Mouse (Mus musculus): ENCODE measurements around the gene 4930432M17Rik. TPM values are rescaled to one million over a fixed set of nuclear protein-coding genes. Genes with fewer than 3 reads are reported as not detected.
A peak's percentile ranks its signal among the peaks of the same experiment; 100 is the strongest.

4930432M17Rik gene
- polyA plus RNA-seq, 1 experiment from 2014 or later: not detected

DNA sequence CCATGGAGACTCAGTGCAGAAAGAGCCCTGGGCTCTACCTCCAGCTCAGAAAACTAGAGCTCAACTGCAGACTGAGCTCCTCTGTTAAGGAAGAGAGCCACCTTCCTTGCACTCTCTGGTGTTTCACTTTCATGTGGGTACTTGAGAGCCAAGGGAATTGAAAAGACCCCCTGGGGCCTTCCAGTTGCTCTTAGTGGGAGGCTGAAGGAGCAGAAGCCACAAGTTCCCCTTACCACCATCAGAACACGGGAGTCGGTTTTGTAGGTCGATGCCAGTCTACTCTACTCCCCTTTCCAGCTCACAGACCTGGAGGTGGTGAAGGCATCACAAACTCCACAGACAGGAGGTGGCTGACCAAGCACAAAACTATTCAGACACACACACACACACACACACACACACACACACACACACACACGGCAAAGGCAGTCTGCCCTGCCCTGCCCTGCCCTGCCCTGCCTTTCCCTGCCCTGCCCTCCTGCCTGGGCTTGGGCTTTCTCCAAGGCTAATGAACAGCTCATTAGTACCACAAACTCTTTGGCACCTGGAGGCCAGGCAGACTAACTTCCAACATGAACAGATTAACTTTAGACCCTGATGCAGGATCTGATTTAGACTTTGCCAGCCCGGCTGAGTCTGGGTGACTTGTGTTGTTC, 1.7 kb downstream of the 4930432M17Rik start:
- no peak for DNase-seq (ENCODE audit: low spot score)

DNA sequence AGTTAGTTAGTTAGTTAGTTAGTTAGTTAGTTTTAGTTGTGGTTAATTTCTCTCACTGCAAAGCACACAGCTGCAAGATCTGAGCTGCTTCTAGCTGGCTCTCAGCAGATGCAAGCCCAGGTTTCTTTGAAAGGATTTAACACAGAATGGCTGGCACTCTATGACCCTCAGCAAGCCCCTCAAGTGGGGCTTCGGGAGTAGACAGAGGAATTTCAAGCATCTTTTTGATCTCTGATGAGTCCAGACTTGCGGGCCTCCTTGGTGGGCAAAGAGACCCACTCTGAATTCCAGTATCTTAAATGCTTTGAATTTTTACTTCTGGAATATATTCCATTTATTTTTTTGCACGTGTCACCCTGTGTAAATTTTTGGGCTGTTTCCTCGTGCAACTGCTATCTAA, 8.4 kb downstream of the 4930432M17Rik start:
- no peak for DNase-seq (ENCODE audit: low spot score)

DNA sequence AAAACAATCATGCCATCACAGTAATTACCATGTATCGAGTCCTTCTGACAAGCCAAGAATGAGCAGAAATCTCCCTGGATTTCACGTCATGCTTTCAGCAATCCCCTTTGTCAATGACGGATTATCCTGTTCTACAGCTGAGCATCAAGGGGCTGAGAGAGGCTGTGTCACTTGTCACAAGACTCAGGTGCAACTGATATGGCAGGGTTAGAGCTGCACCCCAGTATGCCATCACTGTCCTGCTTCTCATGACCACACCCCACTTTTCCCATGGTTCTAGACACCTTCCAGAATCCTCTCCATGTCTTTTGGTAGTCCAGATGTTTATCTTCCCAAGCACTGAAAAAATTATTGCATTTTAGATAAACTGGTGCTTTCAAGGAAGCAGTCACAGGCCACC, 8.9 kb downstream of the 4930432M17Rik start:
- no peak for DNase-seq (ENCODE audit: low spot score)

DNA sequence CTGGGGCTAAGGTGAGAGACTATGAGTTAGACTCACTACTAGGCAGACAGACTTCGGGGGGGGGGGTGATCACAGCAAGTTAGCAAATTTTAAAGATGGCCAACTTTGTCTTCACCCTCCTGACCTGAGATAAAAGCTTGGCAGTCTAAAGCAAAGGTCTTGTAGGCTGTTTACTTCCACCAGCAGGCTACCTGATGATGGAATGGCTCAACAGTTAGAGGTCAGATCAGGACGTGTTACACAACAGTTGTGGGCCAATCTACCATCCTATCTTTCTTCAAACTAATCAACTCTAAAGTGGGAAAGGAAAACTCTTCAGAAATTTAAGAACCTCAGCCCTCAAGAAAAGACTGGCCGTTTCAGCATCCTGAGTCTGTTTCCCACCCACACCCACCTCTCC, 9.6 kb downstream of the 4930432M17Rik start:
- DNase-seq (ENCODE audit: low spot score): no peak

DNA sequence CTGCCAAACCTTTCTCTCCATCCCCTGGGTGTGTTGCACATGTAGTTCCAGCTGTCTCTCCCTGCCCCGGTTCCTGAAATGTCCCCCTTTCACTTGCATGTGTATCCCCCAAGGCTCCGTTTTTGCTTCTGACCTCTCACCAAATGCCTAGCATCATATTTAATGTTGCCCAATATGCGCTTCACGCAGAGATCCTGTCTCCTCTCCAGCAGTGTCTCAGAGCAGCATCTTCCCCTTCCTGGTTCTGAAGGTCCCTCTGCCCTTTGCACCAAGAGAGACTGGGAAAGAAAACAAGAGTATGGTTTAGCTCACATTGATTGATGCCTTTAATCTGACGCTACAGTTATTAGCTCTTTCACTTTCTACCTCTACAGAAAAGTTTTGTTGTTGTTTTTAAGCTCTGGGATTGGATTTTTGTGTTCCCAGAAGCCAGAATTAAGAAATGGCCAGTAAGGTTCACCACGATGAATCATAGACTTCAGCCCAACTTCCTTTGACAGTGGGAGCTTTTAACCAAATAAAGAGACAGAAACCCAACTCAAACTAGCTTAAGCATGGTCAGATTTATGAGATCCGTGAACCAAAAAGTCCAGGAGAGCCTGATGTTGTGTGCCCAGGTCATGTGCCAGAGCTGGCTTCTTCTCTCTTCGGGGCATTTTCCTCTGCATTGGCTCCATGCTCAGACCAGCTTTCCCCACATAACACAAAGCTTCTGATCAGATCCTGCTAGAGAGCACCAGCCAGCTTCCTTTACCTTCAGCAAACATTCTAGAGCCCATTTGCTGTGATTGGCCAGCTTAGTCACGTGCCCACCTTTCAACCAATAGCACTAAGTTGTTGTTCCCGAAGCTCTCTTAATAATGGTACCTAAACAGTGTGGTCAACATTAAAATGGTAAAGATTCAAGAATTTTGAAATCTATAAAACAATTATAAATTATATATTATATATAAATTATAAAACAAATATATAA, 12.2 kb downstream of the 4930432M17Rik start:
- DNase-seq (ENCODE audit: low spot score): no peak

DNA sequence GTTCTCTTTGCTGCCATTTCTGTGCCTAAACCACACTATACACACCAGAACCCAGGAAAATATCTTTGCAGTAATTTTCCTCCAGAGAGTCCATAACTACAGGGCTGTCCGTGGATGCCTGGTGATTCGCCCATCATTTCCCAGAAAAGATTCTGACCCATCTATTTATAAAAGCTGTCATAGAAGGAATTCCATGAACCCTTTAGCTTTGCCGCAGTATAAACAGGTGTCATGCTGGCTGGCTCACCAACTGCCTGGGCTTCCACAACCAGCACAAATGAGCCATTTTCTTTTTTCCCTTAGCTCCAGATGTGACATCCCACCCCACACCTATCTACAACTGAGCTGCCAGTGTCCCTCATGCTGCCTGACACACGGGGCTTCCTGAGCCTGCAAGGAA, 14.0 kb downstream of the 4930432M17Rik start:
- no peak for DNase-seq (ENCODE audit: low spot score)

DNA sequence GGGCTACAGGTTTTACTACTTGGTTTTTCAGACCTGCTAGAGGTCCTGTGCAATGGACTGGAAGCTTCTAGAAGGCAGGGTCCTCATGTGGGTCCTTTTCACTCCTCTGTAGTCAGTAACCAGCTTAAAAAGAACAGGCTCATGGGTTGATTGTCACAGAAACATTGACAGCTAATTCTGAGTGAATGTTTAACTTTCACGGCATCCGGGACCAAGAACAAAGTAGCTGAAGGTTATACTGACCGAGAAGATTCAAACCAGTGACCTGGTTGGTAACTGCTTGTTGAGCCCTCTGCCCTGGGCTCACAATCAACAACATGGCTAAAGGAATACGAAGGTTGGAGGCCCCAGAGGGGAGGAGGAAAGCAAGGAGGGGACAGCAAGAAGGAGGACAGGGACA, 14.4 kb downstream of the 4930432M17Rik start:
- no peak for DNase-seq (ENCODE audit: low spot score)

DNA sequence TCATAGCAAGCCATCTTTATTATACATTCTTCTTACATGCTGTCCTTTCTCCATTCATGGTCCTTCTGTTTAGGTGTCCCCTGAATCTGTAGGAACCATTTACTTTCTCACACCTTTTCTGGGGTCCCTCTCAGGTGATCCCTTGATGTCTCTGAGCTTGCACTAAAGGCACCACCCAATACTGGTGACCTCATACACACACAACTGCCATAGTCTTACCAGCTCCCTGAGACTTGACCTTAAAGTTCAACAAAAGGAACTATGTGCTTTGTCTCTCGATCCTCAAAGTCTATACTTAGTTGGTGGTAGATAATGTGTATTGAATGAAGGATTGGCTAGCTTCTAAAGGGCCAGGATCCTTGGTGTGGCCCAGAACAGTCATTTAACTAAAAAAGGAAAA, 15.4 kb downstream of the 4930432M17Rik start:
- no peak for DNase-seq (ENCODE audit: low spot score)

DNA sequence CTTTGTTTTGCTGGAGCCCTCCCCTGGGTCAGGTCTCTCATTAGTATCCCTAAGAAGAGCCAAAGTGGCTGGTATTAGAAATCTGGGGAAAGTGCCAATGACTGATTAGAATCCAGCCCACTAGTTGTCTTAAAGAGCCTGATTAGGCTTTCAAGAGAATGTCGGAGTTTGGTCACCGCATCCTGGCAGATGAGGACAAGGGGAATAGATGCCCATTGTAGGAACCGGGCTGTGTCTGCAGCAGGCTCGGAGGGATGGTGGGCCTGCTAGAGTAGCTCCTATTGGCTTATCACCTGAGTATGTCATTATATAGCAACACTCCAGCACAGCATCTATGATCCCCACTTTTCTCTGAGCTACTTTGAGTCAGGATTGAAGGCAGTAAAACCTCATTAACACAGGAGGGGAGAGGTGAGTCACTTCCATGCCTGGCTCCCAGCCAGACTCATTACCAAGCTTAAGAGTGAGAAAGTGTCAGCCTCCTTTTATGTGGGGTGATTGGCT, 15.9 kb downstream of the 4930432M17Rik start:
- DNase-seq (ENCODE audit: low spot score): no peak

DNA sequence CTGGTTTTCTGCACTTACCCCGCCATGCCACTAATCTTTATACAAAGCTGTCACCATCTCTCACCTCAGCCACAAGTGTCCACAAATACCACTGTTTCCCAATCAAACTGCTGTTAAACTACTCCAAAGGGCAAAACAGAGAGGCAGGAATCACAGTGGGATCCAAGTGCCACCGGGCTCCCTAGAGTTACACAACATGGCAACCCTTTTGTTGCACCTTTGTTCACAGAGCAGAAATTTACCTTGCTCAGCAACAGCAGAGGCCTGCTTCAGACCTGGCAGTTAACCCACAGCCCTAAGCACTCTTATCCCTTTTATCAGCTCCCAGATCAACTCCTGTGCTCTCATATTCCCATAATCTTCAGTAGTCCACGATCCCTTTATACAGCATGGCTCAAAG, 17.2 kb downstream of the 4930432M17Rik start:
- no peak for DNase-seq (ENCODE audit: low spot score)

DNA sequence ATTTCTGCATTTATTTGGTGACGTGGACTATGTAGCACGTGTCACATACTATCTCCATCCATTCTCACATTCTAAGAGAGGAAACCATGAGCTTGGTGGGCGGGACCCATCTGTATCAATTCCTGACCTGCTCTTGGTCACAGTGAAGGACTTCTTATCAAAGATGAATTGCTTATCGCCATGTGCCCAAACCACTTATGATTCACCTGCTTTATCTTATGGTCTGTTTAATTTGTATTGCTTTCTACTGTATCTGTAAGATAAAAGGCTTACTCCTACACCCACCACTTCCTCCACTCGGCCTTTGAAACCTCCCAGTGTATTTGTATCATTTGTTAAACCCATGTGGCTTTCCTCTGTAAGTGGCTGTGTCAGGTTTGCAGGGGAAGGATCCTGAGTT, 18.5 kb downstream of the 4930432M17Rik start:
- peak; percentile 21 for DNase-seq (ENCODE audit: low spot score)

DNA sequence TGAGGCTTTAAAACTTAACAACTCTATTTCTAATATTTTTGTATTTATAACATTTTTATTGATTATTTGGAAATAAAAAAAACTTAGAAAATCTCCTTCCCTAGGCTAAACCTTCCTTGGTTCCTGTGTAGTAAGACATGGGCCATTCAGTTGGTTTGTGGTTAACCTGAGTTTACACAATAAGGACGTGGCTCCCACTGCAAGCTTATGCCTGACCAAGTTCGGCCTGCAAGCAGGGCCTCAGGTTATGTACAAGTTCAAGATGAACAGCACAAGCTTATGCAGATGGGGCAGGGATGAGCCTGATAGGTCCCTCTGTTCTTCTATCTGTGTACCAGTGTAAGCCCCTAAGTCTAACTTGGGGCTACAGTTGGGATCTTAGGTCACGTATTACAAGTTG, 19.1 kb downstream of the 4930432M17Rik start:
- no peak for DNase-seq (ENCODE audit: low spot score)

DNA sequence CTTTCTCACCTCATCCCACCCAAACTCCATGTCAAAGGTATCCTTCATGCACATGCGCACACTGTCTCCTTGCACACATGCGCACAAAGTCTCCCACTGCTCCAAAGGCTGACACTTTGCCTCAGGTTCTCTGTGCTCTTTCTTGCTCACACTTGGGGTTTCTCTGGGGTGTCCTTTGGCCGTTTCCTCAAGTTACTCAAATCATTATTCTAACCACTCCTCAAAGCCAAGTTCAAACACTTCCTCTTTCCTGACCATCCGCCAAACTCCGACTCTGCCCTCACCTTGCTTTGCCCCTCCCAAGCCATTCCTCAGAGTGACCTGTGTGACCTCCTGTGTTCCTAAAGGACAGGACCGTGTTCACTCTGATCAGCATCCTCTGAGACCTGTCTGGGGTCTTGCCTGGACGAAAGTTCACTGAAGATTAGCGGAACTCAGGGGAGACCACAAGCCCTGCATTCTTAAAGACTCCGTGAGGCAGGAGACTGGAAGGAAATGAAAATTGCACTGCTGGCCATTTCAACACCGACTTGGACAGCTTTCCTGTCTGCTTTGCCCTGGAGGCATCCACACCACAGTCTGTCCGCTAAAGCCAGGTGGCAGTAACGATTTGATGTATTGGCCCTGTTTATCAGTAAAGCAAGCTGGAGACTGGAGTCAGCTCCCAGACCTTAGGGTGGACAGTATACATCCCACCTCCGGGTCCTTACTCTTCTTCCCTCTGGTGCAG, 22.6 kb downstream of the 4930432M17Rik start:
- no peak for DNase-seq (ENCODE audit: low spot score)

DNA sequence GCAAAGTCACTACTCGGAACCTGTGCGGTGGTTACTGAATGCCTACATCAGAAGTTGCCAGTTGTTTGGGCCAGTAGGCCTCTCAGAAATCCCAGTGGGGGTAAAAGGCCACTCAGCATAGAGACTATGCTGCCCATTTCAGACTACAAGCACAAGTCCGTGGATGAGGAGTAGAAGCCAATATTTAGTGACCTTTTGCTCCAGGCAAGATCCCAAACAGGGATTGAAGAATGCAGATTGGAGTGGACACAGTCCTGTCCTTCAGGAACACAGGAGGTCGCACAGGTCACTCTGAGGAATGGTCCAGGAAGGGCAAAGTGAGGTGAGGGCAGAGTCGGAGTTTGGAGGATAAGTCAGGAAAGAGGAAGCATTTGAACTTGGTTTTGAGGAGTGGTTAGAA, 23.2 kb downstream of the 4930432M17Rik start:
- no peak for DNase-seq (ENCODE audit: low spot score)

DNA sequence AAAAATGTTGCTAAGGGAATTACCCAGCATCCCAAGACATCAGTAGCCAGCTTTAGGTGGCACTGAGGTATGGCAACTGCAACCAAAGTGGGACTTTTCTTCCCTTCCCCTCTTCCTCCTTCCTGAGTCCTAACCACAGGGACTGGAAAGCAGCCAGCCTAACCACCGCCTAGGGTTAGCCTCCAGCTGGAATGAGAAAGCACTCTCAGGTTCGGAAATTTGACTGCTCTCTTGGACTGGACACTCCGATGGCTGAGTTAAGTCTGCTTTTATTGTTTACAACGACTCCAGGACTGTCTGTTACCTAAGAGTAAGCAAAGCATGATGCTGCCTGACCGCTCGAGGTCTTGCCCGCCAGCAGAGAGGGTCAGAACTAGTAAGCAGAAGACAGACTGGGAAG, 26.6 kb downstream of the 4930432M17Rik start:
- DNase-seq (ENCODE audit: low spot score): no peak

DNA sequence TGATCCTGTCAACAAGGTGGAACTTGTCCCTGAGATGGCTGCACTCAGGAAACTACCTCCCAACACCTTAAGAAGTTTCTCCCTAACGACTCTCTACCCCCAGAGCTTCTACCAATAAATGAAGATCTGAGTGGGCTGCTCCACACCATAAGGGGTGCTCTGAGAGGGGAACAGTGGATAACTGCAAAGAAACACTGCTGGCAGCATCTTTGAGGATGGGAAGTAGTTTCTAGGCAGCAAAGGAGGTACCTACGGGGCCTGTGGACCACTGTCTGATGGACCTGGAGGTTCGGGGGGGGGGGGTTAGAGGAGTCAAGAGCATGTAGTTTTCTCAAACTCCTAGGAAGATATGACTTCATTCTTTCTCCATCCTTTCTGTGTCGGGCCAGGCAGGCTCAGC, 28.8 kb downstream of the 4930432M17Rik start:
- no peak for DNase-seq (ENCODE audit: low spot score)

DNA sequence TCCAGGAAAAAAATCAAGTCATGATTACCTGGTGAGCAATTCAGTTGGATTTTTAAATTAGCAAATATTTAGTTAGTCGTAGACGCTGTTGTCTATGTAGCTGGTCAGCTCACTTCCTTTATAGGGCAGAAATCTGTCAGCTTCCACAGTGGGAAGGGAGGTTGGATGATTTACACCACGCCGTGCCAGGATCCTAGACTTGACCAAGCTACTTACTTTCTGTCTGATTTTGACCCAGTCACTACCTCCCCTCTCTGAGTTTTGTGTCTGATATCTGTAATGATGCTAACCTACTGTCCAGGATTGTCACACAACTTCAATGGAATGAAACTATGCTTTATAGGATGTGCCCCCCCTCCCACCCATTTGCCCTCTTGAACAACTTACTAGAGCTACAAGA, 29.3 kb downstream of the 4930432M17Rik start:
- DNase-seq (ENCODE audit: low spot score): no peak

DNA sequence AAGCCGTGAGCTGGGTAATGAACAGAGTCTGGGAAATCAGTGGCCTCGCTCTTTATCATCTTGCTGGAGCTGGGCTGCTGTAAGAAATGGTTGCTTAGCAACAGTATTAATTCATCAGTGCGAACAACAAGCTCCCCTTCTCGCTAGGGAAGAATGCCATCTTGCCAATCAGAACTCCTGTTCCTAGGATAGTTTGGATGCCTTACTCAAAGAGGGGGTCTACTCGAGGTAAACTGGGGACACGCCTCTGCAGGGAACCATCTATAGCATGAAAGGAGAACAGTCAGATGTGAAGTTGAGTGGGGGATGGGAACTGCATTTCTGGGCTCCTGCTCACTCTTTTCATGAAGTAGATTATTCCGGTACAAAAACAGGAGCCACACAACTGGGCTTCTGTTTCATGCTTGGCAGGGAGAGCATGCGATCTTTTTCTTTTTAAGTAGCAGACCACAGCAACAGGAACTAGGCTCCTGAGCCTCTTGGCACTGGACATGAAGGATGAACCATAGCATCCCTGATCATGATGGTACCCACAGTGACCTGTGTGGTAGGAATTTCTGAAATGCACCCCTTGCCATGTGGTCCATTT, 29.9 kb downstream of the 4930432M17Rik start:
- no peak for DNase-seq (ENCODE audit: low spot score)

DNA sequence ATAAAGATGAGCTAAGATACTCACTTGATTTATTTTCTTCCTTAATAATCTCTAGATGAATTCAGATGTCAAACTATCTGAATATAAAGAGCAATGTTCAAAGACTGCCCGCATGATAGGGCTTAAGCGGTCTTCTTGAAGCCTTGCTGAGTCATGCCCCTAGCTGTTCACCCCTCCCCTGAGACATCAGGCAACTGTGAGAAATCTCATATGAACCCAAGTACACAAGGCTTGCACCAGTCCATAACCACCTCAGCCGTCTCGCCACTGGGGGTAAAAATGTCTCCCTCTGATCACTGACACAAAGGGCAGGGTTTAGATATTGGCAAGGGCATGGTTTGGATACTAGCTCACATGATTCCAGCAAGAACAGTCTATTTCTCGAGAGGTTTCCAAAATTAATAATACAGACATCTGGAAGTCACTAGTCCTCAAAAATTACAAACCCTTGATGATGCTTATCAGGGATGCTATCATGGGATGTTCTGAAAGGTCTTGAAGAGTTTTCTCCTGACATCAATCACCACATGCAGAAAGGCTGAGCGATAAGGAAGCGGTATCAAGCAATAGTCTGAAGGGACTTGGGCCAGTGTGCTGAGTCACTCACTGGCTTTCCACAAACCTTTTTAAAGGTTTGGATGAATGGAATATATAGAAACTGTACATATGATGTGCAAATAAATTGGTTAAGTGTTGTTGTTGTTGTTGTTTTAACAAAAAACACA, 32.8 kb downstream of the 4930432M17Rik start:
- DNase-seq (ENCODE audit: low spot score): no peak

DNA sequence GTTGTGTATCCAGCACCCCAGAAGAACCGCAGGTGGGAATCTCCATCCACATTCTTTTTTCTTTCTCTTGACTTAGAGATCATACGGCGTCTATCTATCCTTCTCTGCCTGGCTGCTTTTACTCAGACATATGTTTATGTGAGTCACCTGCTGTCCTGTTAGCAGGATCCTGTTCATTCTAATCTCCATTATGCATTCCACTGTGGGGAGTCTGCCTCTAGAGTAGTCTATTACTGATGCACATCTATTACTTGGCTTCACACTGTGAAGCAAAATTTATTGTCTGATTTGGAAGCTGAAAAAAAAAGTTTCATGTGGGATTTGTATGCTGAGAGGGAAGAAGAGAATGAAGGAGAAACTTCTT, 33.3 kb downstream of the 4930432M17Rik start:
- DNase-seq (ENCODE audit: low spot score): no peak

DNA sequence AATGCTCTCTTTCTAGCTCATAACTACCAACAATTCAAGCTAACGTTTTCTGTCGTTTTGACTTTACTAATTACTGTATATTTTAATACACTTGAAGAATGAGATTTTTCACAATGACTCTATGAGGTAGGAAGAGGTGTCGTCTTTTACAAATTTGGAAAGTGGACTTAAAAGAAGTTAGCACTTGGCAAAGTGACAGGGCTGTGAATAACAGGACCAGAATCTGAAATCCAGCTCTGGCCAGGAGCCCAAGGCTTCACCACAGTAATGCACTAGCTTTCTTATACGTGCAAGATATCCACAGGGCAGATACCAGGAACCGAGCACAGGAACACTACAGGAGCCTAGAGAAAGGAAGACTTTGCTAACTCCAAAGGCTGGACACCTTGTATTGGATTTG, 35.5 kb downstream of the 4930432M17Rik start:
- no peak for DNase-seq (ENCODE audit: low spot score)

Measured in thymus, postnatal 0 days (tissue).